Mouse (Mus musculus): ENCODE data around the gene Acbd4.

DNA sequence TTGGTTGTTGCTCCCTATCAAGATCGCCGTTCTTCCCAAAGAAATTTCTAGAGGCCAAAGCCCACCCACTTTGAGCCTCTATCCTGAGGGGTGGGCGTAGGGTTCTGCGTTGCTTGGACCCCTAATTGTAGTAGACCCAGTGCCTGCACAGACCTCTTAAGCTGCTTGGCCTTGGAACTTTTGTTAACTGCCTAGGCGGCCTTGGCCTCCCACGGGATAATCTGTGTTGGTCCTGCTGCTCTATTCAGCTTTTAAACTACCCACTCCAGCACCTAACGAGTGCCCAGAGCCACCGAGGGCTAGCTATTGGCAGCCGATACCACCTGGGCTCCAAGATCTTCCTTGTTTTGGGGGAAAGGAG, 11.1 kb downstream of the Acbd4 start:
- TF ChIP-seq ZC3H11A (IDR thresholded peaks at IDR 0.05; ENCODE audit: borderline replicate concordance, low read depth, low read length): no peak
- no peak for TF ChIP-seq CHD2 (IDR thresholded peaks at IDR 0.05; ENCODE audit: low read depth, low read length)
- TF ChIP-seq ZNF384 (IDR thresholded peaks at IDR 0.05; ENCODE audit: low read depth, low read length): no peak
- TF ChIP-seq MAFK (IDR thresholded peaks at IDR 0.05; ENCODE audit: insufficient read depth, low read depth, low read length): no peak
- no peak for TF ChIP-seq HCFC1 (IDR thresholded peaks at IDR 0.05; ENCODE audit: borderline replicate concordance, insufficient read depth, low read length)
